Mouse (Mus musculus): ENCODE measurements at regions not wholly inside any gene's neighbourhood (a gene's known extent, or its start where the extent isn't known, plus 50 kb on each side); places are given as distances from the start of the nearest gene placed in this dataset.

DNA sequence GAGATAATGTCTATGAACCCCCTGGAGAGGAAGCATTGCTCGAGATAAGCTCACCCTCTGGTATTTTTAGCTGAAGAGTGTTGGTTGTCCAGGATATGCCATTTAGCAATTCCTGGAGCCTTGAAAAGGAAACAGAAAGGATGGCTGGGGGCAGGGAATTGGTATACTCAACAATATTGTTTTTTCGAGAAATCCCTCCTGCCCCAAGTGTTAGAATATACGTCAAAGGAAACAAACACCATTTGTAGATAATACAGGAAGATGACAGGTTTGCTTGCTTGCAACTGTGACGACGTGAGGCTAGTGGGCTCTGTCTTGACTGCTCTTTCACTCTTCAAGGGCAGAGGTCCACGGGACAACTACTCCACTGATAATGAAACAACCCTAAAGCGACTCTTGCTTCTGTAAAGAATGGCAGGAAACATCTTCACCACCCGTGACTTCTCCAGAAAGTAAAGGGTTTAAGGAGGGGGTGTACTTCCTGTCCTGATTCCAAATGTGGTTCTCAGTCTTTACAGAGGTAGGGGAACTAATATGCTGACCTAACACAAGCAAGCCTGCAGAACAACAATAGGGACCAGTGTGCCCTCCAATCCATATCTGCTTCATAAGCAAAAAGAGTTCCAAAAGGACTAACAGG, 270.3 kb downstream of the Ets1 start:
- DNase-seq, result no peak

GRCm38 (mm10) chr9:32910641-32911040, 274.6 kb downstream of the Ets1 start:
- no peak for DNase-seq

- DNase-seq, result no peak
These were observed 279.6 kb downstream of the Ets1 start for GRCm38 (mm10) chr9:32915633-32916032.

DNA sequence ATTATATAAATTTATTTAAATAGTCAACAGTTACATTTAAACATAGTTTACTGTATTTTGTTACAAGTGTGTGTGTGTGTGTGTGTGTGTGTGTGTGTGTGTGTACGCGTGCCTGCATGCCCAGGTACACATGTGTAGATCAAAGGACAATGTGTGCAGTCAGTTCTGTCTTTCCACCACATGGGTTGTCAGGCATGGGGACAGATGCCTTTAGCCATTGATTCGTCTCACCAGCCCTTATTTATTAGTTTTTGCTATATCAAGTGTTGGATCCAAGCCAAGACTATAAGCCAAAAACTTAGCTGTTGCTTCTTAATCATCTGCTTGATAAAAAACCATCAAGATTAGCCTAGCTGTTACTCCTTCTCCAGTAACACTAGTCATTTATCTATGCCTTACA, 280.7 kb downstream of the Ets1 start:
- DNase-seq, result no peak

GRCm38 (mm10) chr9:32923925-32924324, 287.9 kb downstream of the Ets1 start:
- no peak for DNase-seq

DNA sequence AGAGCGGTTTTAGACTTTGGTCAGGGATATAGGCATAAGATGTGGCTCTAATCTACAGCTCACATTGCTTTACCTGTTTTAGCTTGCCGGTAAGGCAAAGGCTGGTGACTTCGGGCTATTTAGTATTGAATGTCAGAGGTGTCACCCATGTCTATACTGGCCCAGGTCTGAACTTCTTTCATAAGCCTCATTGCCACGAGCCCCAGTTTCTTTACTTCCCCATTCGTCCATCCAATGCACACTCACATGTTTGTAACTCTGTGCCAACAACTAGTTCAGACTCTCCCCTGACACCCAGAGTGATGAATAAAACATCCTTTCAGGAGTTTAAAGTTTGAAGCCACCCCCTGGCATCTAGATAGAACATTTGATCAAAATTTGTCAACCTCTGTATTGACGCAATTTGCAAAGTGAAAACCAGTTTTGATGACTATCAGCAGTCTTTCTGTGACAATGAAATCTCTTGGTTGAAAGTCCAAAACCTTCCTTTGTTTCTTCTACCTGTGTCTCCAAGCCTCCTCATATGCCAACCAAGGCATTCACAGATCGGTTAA, 288.4 kb downstream of the Ets1 start:
- no peak for DNase-seq

GRCm38 (mm10) chr9:32925036-32925435, 289.0 kb downstream of the Ets1 start:
- no peak for DNase-seq

DNA sequence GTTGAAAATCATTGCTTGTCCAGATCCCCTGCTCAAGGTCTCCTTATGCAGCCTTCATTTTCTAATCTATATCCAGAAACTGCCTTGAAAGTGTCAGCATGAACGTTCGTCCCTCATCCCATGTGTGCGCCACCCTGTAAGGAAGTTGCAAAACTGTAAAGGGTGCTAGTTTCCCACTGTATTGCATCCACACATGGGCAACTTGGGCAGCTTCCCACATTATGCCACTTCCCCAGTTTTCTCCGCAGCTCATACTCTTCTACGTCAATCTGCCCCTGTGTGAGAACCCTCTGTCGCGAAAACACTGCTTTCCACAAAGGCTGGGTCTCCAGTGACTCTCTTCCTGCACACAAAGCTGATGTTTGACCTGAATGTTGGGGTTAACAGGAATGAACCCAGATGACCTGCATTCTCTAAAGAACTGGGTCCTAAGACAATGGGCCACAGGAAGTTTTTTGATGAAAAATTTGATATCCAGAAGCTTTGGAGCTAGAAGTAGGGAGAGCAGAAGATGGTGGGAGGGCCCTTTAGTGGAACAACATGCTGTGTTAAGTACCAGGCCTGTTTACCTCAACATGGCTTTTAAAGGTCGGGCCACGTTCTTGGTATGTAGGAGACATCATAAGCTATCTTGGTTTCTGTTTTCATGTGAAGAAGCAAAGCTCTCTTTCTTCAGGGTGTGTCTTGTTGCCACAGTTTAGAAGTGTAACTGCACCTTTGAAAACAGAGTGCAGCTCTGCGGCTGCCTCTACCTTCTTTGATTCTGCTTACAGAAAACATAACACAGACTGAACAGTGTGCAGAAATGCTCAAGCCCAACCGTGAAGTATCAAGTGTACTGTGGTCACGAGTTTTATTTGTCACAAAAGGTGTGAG, 289.9 kb downstream of the Ets1 start:
- DNase-seq, result no peak

DNA sequence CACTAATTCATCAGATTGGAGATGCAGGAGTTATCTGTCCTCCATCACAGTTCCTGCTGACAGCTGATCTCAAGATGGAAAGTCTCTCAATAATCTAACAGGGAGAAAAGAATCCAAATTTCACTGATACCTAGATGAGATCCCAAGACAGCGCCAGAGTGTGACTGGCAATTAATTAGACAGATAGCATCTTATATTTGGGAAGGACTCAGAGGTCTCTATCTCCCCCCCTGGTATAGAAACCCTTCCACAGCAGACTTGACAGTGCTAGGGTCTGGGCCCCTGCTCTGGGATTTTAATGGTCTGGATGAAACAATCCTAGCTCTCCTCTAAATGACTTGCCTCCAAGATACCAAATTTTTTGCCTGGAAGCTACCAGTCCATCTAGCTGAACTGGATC, 291.6 kb downstream of the Ets1 start:
- no peak for DNase-seq

- DNase-seq, result no peak
These were observed 292.4 kb downstream of the Ets1 start for GRCm38 (mm10) chr9:32928289-32929000.

DNA sequence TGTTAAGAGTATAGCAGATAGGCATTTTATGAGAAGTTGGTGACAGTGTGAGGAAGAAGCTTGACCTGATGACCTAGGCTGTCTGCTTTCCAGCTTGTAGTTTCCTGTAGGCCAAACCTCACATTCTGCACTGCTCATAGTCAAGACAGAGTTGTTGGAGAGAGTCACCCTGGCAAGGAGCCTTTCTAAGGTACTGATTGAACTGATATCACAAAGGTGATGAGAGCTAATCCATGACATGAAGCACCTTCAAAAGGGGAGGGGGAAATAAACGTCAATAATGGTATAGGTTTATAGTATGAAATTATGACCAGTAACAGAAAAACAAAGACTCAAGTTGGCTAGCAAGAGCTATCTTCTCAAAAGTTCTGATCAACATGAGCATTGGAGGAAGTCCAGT, 293.3 kb downstream of the Ets1 start:
- no peak for DNase-seq

GRCm38 (mm10) chr9:32929826-32930225, 293.8 kb downstream of the Ets1 start:
- DNase-seq, result no peak

GRCm38 (mm10) chr9:32931266-32932005, 295.4 kb downstream of the Ets1 start:
- no peak for DNase-seq

DNA sequence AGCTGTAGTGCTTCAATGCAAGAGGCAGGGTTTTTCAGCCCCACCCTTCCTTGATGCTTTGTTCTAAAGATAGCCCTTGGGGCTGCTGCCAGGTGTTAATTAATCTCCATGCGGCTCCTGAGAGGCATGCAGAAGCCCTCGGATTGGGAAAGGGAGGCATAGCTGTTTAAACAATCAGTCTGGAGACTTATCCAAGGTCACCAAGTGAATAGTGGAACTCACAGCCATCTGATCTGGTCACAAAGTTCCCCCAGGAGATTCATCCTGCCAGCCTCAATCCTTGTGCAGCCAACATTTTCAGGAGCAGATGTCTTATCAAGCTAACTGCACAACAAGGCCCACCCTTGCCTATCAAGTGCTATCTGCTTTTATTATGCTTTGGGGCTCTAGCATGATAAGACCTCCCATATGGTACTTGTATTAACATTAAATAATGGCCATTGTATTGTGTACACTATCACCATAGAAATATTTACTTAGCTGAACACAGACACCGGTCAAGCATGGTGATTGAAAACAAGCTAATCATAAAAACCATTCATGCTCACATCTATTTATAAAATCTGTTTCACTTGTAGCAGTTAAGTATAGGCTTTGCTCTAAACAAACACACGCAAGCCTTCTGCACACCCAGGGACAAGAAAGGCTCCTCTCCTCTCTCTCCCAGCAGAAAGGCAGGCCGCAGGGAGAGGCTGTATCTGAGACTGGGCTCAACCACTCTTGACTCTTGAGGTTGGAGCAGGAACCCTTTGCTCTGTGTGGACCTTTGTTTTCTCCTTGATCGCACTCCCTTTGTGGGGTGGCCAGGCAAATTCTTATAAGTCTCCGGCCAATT, 297.4 kb downstream of the Ets1 start:
- peak; percentile 10 for DNase-seq

DNA sequence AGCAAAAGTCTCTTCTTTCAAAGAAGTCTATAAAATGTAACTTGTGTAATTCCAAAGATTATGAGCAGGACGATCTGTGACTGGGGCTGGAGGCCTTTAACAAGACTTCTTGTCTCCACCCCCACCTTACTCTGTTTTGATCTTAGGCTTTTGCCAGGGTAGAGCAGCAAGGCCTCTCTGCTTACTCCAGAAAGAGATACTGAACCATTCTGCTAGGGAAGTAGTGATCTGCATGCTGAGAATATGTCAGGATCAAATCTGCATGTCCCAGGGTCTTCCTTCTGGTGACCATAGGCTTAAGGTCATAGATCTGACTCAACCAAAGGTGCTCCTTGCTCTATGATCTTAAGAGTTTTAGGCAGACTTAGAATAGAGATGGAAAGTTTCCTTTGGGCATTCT, 298.4 kb downstream of the Ets1 start:
- no peak for DNase-seq

DNA sequence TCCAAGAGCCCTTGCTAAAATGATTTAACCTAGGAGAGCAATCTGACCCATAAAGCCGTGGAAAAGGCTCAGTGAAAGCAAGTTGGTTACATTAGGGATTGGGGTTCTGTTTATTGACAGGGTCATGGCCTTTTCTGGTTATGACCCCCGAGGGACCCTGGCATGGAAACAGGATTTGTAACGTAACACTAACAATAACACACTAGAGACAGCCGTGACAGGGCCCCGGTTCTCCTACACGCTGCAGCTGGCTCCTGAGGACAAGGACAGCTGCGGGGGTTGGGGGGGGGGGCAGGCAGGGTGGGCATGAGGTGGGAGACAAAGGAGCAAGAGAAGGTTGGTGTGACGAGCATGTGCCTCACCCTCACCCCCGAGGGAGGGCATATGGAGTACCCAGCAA, 300.4 kb downstream of the Ets1 start:
- DNase-seq, result no peak

GRCm38 (mm10) chr9:32937391-32937790, 301.4 kb downstream of the Ets1 start:
- no peak for DNase-seq

DNA sequence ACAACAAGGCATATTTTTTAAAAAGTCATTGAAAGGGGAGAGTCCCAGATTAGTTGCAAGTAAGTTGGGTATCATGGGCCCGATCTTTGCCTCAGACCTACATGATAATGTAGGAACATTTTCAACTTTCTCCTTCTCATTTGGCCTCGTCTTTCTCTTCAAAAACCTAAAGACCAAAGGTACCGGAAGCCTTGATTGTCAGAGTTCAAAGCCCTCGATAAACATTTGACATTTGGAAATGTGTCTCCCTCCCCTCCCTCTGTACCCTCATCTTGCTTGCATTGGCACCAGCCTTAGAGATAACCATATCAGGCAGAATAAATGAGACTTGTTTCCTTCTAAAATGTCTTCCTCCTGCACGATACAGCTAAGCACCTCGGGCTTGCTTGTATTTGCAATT, 302.8 kb downstream of the Ets1 start:
- no peak for DNase-seq

DNA sequence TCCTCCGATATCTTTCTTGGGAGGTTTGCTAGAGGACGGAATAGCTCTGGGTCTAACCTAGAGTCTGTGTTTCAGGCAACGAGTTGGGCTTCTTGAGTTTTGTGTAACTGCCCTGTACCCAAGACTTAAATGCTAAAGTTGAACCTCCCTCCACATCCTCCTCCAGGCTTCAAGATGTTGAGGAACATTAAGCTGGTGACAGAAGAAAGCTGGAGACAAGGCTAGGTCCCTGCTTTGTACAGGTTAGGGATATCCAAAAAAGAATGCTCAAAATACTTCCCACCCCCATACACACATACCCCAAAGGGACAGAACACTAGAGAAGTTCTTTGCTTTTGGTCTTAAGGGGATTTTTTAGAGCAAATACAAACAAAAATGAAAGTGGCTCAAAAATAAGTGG, 303.6 kb downstream of the Ets1 start:
- no peak for DNase-seq

DNA sequence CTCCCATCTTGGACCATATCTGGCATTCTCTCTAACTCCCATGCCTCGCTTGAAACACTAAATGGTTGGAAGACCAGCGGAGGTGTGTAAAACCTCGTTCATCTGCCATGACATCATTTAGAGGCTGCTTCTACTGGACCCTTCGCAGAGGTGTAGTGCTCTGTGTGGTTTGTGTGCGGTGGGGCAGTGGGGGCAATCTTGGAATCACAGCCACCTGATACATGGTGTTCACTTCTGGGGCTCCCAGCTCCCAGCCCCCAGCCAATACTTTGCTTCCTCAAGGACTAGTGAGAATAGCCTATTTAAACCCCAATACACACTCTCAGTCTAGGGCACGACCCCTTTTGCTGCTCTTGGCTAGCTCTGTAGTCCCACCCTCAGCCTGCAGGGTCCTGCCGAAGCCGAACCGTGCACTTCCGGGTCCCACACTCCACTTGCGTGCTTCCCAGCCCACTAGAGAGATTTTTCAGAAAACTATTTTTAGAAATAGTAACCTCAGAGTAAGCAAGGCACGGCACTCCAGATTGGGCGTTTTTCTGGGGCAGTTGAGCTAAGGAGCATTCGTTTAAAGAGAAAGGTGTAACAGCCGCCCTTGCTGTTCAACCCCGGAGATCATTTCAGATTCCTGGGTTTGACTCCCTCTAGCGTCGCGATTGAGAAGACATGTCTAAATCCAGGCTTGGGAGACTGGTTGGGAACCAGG, 304.2 kb downstream of the Ets1 start:
- DNase-seq, result peak; percentile 69

Data from adrenal gland, postnatal 25 days (tissue).